Mouse (Mus musculus): Measurements from ENCODE around the gene Nrg3.

The Nrg3 gene

DNA sequence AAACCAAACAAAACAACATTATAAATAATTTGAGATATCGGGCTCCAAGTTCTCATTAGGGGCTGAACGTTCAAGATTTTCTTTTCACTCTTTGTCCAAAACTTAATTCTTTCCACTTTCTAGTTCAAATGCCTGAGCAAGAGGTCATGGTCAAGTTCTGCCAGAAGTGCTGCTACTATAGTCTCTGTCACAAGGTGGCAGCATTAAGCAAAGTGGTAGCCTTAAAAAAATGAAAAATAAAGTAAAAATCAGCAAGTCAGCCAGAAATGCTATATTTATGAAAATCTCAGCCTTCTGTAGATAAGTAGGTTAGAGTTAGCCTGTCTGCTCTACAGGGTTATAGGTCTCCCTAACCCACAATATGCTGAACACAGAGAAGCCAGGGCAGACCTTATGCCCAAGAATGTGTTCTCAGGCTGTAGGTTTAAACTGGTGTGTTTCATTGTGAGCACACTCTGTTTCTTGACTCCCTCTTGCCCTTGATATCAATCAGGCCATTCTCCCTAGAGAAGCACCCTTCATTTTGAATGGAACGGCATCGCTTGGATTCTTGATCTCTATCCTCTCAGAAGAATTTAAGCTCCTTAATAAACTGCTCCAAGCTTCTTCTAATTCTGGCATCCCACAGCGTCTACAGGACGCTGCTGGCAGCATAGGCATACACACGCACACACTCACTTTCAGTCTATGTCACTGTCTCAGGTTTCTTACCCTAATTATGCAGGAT lies 480.9 kb downstream of the Nrg3 start:
- DNase-seq (ENCODE audit: low read depth in 2 of 2, low spot score in 2 of 2), result no peak

DNA sequence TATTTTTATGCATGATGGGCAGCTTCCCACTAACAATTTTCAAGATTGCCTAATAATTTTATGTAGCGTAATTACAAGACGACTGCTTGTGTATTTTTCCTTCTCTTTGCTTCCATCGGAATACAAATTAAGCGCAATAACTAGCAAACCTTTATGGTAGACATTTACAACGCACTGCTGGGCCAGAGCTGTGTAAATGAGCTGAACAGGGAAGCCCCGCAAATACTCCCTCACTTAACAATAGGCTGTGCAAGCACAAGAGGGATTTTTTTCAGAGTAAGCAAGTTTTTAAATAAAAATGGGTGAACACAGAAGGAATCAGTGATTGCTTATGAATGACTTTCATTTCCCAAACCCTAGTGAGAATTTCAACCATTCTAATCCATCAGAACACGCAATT lies 513.5 kb downstream of the Nrg3 start:
- DNase-seq (ENCODE audit: low read depth in 2 of 2, low spot score in 2 of 2), result no peak

DNA sequence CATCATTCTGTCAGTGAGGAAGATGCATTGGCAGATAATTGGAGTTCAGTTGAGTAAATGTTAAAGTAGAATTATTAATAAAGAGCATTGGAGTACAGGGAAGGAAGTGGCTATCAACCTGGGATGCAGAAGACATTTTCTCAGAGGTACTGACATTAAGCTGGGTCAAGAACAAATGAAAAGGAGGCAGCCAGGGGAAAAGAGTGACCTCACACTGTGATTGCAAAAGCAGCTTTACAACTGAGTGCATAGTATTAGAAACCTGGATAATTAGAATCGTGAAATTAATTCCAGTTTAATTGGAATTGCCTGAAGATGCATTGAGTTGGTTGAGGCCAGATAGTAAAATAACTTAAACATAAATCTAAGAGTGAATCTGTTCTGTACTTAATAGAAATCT lies 535.4 kb downstream of the Nrg3 start:
- no peak for DNase-seq (ENCODE audit: low read depth in 2 of 2, low spot score in 2 of 2)

DNA sequence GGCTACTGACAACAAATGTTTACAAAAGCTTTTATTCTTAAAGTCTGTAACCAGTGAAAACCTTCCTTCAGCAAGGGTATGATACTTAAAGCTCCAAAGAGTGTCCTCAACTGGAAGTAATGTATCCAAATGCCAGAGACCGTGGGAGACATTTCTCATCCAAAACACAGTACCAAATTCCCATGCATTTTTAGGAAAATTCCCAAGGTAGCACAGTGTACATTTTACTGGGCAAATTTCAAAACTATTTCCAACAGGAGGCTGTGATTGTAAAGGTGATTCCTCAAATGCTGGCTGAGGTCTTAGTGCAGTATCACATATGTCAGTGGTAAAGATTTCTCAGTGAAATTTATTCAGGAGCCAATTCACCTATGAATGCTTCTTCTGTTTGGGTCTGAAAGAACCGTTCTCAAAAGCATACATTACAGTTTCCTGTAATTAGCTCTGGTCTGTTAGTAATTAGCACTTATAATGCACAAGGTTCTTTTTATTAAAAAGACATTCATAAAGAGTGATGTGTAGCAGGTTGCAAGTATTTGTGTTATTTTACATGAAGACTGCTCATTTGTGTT lies 536.3 kb downstream of the Nrg3 start:
- no peak for DNase-seq (ENCODE audit: low read depth in 2 of 2, low spot score in 2 of 2)

DNA sequence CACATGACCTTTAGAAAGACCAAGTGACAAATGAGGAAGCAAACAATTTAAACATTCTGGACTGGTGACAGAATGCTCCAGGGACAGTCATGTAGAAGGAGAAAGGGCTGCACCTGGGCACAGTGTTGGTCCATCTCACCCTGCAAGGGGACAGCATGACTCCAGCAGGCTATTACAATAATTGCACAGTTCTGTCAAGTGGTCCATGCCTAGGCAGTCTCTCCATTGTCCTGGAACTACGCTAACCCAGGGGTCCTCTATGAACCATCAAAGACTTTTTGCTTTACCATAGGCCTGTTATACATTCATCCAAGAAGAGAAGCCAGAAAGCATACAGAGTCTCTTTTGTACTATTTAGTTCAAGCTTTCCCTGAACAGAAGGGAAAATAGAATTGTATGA lies 549.2 kb downstream of the Nrg3 start:
- DNase-seq (ENCODE audit: low read depth in 2 of 2, low spot score in 2 of 2), result no peak

DNA sequence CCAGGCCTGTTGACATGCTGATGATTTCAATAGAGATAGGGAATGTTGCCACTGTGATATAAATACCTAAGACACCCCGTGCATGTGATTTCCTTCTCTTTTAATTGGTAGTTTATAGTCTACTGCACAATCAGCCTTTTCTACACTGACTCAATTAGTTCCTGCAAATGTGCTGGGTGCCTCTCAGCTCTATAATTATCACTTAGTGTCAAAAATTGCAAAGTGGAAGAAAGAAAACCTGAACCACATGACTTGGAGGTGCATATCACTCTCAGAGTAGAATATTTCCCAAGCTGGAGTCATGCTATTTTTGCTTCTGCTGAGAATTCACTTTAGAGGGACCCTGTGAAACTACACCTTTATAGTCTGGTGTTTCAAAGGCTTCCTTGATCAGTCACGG lies 552.1 kb downstream of the Nrg3 start:
- no peak for DNase-seq (ENCODE audit: low read depth in 2 of 2, low spot score in 2 of 2)

DNA sequence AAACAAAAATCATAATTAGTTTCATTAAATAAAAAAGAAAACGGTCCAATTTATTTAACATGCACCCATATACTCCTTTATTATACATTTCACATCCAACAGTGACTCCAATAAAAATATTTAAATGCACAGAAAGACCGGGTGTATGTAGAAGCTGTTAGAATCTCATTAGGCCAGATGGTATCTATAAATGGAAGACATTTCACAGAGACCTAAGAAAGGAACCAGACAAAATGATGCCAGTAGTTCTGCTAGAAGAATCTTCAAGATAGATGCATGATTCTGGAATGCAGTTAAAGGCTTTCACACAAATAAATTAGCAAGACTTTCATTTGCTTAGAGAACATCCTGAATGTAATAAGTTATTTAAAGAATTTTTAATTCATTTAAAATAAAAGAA lies 602.3 kb downstream of the Nrg3 start:
- no peak for DNase-seq (ENCODE audit: low read depth in 2 of 2, low spot score in 2 of 2)

DNA sequence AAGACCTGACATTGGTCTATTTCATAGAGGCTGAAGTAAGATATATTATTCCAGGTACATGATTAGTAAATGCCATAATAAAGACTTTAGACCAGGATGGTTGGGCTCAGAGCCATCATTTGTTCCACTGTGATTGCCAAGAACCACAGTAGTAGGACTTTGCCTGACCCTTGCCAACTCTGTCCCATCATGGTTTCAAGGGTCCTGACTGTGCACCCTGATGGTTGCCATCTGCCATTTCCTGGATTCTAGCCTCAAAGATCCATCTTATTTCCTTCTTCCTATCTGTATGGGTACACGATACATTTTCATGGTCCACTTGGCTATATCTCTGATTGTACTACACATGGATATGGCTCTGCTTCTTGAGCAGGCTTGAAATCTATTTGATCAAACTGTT lies 625.3 kb downstream of the Nrg3 start:
- DNase-seq (ENCODE audit: low read depth in 2 of 2, low spot score in 2 of 2), result no peak

DNA sequence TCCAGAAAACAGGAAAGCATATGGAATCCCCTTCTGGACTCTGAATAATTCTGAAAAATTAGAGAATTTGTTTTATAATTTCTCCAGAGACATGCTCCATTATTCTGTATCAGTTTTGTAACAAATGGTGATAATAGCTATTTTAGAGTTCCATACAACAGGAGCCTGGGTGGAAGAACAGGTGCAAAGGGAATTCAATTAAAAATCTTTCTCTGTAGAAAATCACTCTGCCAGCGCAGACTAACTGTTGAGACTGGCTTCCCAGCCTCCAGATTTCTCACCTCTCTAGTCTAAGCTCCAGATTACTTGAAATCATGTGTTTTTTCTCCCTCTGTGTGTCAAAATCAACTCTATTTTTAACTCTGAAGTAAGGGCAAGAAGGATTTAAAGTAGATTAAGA lies 625.8 kb downstream of the Nrg3 start:
- no peak for DNase-seq (ENCODE audit: low read depth in 2 of 2, low spot score in 2 of 2)

DNA sequence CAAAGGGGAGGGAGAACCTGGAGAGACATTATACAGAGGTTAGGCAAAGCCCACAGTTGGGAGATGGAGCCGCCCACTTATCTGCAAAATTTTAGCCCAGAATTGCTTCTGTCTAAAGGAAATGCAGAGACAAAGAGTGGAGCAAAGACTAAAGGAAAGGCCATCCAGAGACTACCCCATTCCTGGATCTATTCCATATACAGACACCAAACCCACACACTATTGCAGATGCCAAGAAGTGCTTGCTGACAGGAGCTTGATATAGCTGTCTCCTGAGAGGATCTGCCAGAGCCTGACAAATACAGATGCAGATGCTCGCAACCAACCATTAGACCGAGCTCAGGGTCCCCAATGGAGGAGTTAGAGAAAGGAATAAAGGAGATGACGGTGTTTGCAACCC lies 637.9 kb downstream of the Nrg3 start:
- DNase-seq (ENCODE audit: low read depth in 2 of 2, low spot score in 2 of 2), result no peak

DNA sequence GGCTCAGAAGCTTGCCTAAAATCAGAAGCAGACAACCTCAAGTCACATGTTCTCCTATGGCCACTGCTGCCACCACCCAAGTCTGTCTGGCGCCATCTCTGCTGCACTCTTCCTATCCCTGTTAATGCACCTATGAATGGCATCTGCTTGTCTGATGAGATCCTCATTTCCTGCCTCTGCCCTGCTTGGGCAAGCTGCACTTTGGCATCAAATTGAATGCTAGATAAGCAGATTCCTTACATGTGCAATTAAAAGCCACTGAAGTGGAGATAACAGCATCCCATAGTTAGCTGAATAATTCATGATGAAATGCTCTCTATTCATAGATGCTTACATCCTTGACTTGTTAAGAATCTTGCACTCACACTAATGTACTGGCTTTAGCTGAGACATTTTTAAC lies 648.0 kb downstream of the Nrg3 start:
- DNase-seq (ENCODE audit: low read depth in 2 of 2, low spot score in 2 of 2), result no peak

DNA sequence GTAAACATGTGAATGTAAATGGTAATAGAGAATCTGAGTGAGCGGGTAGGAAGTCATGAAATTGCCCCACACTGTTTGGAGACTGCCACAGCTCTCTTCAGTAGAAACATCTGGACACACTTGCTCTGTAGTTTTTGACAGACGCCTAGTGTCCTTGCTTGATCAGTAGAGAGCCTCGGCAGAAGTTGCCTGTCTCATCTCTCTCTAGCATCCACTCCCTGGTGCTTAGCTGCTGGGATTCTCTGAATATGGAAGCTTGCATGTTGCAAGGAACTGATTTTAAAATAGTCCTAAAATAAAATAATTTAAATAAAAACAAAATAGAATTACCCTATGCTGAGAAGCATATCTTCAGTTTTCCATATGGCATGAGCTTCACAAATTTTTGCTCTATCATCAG lies 675.9 kb downstream of the Nrg3 start:
- no peak for DNase-seq (ENCODE audit: low read depth in 2 of 2, low spot score in 2 of 2)

DNA sequence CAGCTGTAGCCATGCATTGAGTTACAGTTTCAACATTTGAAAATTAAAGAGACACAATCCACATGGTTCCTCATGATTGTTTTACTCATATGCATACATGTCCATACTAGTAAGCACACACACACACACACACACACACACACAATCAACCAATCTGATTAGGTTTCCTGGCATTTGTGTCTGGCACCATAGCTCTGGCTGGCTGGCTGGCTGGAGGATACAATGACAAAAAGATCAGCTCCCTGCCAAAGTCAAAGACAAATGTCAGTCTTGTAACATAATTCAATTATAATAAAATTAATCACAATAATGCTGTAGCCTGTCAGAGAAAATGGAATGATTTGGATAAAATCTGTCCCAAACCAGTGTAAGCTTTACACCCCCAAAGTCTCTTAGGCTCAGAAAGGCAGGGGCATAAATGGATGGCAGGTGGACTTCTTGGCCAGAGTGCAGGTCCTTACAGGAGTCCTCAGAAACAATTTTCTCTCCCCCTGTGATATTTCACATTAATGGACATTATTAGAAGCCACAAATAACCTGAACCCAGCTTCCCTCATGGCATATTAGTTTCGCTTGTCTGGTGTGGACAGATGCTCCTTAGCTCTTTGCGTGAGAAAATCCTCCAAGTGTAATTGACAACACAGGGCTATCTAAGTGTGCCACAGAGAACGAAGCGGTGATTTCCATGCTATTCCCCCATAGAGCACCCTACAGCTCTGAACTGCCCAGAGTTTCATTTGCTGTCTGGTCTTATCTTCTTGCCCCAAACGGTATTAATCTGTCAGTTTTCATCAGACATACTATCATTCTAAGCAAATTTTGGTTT lies 697.4 kb downstream of the Nrg3 start:
- no peak for DNase-seq (ENCODE audit: low read depth in 2 of 2, low spot score in 2 of 2)

DNA sequence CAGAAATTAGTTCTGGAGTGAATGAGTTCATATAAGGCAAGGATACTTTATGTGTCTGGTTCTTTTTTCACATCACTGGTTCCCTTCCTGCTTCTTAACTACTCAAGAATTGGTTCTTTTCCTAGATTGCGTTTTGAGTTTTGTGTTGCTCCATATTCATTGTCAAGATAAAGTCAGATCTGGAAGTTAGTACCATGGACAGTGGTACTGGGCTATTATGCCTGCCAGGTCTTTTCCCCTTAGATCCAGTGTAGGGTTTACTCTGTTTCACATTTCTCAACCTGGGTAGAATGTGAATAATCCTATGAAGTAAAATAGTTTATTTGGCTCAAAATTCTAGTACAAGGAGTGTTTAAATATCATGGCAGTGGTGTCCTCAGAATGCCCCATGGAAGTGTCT lies 698.1 kb downstream of the Nrg3 start:
- DNase-seq (ENCODE audit: low read depth in 2 of 2, low spot score in 2 of 2), result no peak

DNA sequence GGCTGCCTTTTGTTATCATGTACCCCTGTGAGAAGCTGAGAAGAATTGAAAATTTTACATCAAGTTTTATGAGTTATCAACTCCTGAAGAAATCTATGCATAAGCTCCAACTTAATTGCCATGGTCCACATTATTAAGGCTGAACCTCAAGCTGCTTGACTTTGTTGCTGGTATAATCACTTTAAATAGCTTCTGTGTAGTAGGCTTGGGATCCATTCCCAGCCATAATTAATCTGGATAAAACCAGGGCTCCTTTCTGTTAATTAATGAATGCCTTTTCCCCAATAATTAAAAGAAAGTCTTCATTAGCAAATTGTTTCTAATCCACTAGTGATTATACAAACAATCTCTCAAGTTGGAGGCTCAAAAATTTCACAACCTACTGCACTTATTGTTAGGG lies 742.4 kb downstream of the Nrg3 start:
- no peak for DNase-seq (ENCODE audit: low read depth in 2 of 2, low spot score in 2 of 2)

DNA sequence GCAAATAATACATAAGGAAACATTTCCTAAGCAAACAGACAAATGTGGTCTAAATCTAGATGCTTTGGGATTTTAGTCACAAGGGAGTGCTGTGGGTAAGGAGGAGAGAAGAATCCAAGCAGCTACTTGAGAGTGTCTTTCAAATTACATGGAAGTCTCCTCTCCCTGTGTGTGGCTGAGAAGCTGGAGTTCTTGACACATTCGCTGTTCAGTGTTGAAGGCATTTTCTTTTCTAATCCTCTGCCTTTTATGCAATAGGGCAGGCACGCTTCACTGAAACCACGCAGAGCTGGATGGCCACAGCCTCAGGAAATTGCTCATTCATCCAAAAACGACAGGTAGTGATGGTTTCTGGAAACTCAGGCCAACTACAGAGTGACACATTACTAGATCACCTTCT lies 769.0 kb downstream of the Nrg3 start:
- DNase-seq (ENCODE audit: low read depth in 2 of 2, low spot score in 2 of 2), result no peak

DNA sequence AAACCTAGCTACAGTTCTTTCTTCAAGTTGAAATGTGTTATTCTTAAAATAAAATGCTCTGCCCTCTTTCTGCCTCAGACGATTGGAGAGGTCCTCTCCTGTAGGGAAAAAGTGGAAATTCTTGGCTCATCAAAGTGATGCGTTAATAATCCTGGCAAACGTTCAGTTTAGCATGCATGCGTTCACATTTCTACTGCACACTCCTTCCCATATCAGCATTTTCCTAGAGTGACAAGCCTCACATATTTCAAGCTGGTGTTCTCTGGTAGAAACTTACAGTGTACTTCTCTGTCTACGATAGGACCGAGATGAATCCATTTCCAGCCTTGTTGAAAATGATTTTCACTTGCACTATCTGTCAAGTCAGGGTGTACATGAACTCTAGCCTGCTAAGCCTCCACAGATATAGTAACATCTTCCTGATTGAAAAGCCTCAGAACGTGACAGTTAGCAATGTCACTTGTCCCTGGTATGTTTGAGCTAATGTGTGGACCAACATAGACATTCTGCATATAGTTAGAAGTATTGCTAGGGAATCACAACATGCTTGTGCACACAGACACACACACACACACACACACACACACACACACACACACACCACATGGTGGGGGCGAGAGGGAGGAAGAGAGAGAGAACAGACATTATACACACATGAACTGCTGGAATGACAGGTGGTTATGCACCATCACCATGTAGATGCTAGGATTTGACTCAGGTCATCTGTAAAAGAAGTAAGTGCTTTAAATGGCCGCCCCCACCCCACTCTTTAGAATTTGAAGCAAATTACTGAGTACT lies 770.1 kb downstream of the Nrg3 start:
- DNase-seq (ENCODE audit: low read depth in 2 of 2, low spot score in 2 of 2), result no peak

DNA sequence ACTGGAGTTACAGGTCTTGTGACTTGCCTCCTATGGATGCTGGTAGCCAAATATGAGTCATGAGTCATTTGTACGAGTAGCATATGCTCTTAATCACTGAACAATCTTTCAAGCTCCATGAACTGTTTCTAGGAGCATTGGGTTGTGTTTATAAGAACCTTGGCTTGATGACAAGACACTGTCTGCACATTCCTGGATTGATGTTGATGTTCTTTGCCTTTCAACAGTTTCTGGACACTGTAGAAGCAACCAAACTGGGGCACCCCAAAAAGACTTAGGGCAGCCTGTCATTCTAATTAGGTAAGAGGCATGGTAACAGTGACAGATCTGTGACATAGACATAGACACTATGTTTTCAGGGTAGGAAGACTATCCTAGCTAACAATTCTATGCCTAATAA lies 771.5 kb downstream of the Nrg3 start:
- DNase-seq (ENCODE audit: low read depth in 2 of 2, low spot score in 2 of 2), result no peak

DNA sequence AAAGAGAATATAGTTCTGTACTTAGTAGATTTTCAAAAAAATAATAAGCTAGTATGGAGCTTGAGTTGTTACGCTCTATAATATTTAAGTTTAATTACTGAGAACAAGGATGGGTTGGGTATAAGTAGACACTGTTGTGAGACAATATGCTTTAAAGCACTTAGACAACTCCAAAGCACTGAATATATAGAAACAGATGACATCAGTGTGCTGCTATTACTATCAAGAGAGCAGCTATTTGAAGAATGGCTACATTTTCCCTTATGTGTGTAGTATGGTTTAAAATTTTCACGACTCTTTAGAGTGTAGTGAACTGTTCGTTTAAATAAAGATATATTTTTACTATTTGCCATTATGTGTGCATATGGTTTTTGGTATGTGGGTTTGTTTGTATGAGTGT lies 771.9 kb downstream of the Nrg3 start:
- no peak for DNase-seq (ENCODE audit: low read depth in 2 of 2, low spot score in 2 of 2)

DNA sequence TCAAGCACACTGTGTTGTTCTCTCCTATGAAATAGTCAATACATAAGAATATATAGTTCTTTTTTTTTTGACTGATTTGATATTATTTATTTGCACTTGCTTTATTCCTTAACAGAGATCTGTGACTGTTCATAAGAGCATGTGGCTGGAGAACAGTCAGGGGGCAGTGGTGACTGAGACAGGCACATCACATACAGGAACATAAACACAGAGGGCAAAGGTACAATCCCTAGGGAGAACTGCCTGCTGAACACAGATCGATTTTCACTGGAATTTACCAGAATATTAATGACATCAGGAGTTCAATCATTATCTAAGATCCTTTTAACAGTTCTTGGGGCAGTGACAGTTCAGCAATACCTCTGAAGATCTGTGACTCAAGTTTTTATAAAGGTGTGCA lies 812.9 kb downstream of the Nrg3 start:
- DNase-seq (ENCODE audit: low read depth in 2 of 2, low spot score in 2 of 2), result no peak

DNA sequence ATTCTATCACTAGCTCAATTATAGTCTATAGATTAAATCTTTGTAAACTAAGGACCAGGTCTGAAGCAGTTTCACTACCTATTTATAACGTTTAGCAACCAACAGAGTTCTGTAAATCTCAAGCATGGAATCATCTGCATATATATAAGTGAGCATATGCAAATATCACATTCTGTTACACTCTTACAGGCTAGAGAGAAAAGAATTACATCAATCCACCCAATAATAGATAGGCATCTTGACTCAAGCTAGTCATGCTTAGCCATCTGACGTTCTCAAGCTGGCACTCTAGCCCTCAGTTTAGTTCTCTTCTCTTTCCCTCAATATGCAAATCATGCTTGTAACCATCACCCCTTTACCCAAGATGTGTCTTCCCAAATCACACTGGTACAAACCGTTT lies 835.8 kb downstream of the Nrg3 start:
- DNase-seq (ENCODE audit: low read depth in 2 of 2, low spot score in 2 of 2), result no peak

DNA sequence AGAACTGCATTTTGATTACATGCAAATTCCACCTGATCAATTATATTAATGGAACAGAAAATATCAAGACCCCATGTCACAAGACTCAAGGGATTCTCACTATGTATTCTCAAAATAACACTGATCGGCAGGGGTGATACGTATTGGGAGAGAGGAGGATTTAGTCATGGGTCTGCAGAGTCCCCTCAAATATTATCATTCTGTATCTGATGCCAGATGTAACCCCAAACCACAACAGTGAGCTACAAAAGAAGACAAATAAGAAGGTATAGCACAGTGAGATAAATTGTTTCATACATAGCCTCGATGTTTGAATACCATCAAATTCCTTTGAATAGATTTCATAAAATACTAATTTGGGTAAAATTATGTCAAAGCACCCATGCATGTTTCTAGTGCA lies 842.8 kb downstream of the Nrg3 start:
- no peak for DNase-seq (ENCODE audit: low read depth in 2 of 2, low spot score in 2 of 2)
